Mouse (Mus musculus) spleen, postnatal 4 days (tissue): ENCODE measurements around the gene Tradd.
A peak's percentile ranks its signal among the peaks of the same experiment; 100 is the strongest.

Experiments
- DNase-seq, 2 experiments: peaks; one replicate each; pipeline ENCODE4 v3.0.0; 2022; ENCODE audit warnings: low spot score in 2 of 2

Gene Tradd

DNA sequence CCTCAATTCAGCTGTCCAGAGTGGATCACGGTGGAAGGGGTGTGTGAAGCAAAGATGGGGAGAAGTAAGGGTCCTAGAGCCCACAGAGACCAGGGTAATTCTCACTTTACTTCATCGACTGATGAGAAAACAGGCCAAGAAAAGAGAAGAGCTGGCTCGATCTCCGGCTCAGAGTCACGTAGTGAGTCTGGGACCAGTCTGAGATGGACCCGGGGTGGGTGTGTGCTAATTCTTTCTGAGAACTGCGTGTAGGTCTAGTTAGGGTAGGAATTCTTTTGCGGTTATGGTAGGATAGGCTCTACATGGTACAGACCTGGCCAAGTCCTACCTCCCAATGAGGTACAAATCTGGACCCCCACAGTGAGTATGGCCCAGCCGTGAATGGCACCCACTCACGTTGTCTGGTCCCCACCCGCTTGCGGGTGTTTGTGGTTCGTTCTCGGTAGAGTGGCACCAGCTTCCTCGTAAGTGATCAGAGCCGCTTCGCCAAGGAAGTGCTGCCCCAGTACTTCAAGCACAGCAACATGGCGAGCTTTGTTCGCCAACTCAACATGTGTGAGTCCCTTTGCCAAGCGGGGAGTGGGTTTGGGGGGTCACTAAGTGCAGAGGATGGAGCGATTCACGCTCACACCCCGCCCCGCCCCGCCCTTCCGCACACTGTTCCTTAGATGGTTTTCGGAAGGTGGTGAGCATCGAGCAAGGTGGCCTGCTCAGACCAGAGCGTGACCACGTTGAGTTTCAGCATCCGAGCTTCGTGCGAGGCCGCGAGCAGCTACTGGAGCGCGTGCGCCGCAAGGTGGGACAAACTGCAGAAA is 5.9 kb upstream of the Tradd start:
- no peak for DNase-seq

- DNase-seq = no peak
Observed at GRCm38 (mm10) chr8:105269461-105269947, 5.1 kb upstream of the Tradd start, which contains the start of gene Hsf4. Hsf4 (plus strand) TSS chr8:105269801.

- no peak for DNase-seq
Observed at GRCm38 (mm10) chr8:105269075-105269458, 4.7 kb upstream of the Tradd start.

DNA sequence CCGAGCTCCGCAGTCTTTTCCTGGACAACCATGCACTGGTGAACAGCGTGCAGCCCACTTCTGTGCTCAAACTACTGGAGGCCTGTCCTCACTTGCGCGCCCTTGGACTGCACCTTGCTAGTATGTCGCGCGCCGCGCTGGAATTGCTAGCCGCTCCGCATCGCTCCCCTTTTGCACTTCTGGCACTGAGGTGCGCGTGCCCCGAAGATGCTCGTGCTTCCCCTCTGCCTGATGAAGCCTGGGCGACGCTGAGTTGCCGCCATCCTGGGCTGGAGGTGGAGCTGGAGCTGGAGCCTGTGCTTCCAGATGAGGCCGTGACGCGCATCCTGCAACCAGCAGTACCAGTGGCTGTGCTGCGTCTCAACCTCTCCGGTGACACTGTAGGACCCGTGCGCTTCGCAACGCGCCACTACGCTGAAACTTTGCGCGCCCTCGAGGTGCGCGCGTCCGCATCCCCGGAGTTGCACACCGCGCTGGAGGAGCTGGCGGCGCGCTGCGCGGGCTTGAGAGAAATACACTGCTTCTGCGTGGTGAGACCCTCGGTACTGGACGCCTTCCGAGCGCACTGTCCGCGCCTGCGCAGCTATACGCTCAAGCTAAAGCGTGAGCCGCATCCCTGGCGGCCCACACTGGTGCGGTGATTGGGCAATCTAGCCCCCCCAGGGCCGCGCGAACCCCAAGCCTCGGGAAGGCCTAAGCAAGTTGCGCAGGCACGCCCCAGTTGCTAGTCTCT is 4.1 kb upstream of the Tradd start:
- DNase-seq = peak in 1 of 2 experiments; percentile 64

GRCm38 (mm10) chr8:105266775-105267174 is 2.4 kb upstream of the Tradd start:
- DNase-seq = peak; percentile 42 to 70

GRCm38 (mm10) chr8:105265128-105265527 is 719 bp upstream of the Tradd start:
- peak; percentile 34 to 68 for DNase-seq

DNA sequence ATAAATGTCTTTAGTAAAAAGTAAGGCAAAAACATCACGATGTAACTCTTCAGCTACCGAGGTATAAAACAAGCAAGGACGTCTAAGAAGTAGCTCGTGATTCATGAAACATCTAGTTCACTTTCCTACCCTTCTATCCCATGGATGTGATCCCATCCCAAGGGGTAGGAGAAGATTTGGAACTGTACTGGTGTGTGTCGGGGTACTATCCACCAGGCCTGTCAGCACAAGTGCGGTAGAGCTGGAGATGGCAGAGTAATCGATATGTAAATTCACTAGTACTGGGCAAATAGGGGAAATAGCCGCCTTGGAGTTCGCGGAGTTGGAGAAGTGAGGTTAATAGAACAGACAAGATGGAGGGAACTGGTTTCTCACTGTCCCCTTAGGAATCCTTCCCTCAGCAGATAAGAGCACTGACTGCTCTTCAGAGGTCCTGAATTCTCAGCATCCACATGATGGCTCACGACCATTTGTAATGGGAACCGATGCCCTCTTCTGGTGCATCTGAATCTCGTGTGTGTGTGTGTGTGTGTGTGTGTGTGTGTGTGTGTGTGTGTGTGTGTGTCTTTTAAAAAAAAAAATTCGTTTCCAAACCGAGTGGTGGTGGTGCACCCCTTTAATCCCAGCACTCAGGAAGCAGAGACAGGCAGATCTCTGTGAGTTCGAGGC is 1.0 kb downstream of the Tradd start:
- no peak for DNase-seq

DNA sequence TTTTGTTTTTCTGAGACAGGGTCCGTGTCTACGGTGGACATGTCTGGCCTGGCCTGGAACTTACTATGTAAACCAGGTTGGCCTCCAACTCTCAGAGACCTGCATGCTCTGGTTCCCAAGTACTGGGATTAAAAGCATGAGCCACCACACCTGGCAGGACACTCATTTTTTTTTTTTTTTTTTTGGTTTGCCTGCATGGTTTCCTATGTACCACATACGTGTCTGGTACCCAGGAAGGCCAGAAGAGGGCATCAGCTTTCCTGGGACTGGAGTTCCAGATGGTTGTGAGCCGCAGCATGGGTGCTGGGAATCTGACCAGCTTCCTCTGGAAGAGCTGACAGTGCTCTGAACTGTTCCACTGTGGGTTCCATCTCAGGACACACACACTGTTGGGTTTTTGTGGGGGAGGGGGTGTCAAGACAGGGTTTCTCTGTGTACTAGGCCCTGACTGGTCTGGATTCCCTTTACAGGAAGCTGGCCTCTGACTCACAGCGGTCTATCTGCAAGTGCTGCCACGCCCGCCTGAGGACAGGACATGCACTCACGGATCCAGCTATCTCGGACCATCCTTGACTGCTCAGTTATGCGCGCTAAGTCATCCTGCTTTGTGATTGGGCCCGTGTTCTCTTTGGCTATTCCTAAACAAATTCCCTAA is 3.0 kb downstream of the Tradd start:
- no peak for DNase-seq

DNA sequence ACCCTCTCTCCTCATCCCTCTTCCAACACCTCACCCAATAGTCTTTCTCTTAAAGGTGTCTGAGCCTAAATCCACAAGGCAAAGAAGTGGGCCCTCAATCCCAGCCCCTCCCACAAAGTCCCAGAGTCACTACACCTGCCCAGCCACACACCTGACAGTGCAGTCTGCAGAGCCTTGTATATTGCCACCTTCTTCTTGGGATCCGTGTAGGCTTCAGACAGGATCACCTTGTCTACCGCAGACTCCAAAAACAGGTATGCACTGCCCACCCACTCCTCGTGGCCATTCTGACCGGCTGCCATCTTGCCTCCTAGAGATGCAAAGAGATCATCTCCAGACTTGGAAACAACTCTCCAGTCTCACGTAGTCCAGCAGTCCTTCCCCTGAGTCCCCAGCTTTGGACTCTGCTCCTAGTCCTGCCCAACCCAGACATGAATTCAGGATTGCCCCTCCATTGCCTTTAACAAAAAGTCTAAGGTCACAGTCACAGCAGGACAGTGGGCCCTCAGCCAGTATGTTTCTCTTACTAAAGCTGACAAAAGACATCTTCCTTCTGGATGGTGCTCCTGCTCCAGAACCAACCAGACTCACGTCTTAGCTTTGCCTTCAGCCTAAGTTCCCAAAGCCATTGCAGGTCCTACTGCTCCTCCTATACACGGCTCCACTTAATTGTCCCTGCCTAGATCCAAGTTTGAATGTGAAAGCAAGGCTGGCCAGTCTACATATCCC is 3.9 kb downstream of the Tradd start:
- DNase-seq = no peak

GRCm38 (mm10) chr8:105259721-105260320 is 4.6 kb downstream of the Tradd start:
- DNase-seq = peak; percentile 77 to 95

DNA sequence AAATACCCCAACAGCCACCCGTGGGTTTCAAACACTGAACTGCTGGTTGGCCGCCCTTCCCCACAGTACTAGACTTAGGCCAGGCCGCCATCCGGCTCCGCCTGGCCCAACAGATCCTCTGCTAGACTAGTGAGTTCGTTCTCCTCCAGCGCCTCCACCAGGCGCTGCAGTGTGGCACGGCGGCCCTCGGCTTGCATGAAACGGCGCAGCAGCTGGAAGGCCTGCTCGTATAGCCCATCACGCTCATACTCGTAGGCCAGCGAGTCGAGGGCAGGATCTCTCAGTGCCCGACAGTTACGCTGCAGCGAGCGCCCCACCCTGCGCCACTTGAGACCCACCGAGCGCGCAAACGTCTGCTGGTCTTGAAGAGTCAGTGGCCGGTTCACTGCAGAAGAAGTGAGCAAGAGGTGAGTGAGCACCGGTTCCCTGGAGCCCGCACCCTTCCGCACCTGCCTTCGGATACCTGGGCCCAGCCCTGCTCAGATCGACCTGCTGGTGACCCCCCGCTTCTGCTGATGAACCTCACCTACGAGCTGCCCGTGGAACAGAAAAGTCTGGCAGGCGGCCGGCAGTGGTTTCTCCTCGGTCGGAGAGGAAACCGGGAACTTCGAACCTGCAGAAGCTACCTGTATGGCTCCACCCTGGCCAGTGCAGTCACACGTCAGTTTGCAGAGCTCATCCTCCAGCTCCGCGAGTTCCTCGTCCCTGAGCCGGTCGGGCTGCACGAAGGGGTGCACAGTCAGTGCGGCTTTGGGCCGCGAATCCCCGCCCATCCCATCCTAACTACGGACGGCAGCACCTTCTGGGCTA is 5.3 kb downstream of the Tradd start:
- peak in 1 of 2 experiments; percentile 69 for DNase-seq

DNA sequence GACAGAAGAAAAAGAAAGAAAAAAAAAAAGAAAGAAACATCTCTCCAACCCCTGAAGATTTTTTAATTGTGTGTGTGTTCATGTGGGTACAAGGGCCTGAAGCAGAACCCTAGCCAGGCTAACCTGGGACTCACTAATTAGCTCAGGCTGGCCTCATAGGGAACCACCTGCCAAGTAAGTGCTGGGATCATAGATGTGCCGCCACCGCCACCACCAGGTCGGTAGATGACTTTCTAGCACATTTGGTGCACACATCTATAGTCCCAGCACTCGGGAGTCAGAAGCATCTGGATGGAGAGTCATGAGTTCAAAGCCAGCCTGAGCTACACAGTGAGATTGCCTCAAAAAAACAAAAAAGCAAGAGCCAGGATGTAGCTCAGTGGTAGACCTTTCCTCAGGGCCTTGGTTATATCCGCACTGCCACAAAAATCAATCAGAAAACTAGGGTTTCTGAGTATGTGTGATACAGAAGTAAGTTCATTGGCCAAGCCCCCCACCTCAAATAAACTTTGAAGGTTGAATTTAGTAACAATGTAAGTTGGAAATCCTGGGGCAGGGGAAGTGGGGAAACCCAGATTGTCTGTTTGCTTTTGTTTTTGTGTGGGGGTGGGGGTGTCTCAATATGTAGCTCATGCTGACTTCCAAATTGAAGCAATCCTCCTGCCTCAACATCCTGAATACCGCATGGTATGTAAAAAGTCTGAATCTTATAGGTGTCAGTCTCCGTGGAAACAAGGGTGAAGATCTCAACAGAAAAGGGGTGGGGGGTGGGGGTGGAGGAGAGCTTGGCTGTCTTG is 6.9 kb downstream of the Tradd start:
- DNase-seq = no peak

DNA sequence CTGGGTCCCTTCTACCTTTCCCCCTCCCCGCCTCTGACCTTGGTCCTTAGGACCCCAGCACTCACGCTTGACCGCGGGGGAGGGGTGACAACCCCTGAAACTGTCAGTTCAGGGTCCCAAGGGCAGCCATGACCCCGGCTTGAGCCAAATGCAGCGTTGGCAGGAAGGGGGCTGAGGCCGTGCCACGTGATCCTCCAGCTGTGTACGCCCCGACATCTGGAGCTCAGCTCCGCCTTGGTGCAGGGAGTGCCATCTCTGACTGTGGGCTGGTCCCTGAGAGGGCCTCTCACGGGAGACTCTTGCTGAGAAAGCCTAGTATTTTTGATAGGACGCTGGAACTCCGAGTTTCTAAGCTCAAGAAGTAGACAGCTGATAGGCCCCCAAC is 9.5 kb downstream of the Tradd start, which contains the start of gene B3gnt9:
TSS of gene B3gnt9 (minus strand) at position 188 of the 385 bp plus-strand sequence.
- DNase-seq = peak; percentile 70 to 81

GRCm38 (mm10) chr8:105254152-105254965 is 10.1 kb downstream of the Tradd start:
- peak; percentile 90 to 97 for DNase-seq

DNA sequence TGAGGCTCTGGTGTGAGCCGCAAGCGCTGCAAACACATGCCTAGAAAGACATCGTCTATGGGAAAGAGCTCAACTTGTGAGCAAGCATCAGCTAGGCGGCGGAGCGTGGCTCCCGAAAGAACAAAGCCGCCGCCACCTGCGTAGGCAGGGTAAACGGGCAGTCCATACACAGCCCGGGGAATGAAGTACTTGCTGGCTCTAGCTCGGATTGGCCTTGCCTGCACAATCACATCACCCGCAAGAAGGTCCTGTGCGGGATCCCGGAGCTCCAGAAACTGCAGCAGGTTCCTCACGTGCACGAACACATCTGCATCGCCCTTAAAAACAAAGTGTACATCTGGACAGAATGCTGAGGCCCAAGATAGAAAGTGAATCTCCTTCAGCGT is 10.7 kb downstream of the Tradd start:
- DNase-seq = peak in 1 of 2 experiments; percentile 63

GRCm38 (mm10) chr8:105252680-105253537 is 11.5 kb downstream of the Tradd start:
- no peak for DNase-seq

DNA sequence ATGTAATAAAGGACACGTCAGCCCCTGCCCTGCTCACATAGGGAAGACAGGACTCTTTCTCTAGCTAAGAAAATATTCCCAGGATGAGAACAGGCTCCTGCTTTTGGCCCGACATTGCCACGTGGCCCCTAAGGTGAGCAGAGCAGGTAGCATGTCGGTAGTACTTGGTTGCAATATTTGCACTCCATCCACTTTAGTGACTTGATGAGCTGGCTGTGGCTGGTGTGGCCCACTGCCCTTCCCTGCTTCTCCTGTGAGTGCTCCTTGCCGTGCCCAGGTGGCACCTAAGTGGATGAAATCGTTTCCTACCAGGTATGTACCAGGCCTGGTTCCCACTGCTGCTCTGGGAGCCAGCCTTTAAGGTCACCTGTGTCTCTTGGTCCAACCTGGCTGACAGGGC is 12.5 kb downstream of the Tradd start:
- DNase-seq = no peak
